Mouse (Mus musculus) mesoderm, embryonic 11.5 days (tissue): ENCODE measurements around the gene Pah.

Source experiments
- DNase-seq: peaks from one replicate; pipeline ENCODE4 v3.0.0-alpha.2; 2012; ENCODE audit warnings: low read depth, low spot score

The Pah gene

DNA sequence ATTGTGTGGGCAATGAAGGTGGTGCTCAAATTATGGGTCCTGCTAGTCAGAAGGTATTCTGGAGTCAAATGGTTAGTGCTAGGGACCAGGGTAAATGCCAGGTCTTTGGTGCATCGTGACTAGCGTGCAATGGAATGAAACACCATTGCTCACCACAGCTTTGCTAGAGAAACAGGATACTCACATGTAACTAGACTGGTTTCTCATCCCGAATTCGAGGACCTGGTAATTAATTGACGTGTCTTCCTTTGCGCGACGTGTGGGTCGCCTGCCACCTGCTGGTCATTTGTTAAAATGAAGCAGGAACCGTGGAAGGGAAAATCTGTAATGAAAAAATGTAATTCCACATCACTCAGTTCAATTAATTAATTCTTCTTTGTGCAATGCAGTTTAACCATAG is 17.6 kb upstream of the Pah start:
- peak; percentile 62 for DNase-seq

DNA sequence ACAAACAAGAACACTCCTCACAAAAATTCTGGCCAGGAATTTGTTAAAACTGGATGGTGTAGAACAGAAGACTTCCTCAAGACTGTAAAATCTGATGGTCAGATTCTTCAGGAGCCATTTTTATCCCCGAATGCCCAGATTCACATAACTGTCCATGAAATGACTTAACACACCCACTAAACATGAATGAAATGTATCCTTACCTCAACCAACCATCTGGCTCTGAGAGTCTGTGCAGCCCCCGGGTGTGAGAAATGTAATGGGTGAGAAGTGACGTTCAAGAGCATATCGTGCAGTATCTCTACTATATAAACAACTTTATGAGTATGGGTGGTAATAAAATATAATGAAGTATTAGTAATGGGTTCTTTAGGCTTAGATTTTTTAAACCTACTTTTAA is 13.0 kb upstream of the Pah start:
- DNase-seq: no peak

DNA sequence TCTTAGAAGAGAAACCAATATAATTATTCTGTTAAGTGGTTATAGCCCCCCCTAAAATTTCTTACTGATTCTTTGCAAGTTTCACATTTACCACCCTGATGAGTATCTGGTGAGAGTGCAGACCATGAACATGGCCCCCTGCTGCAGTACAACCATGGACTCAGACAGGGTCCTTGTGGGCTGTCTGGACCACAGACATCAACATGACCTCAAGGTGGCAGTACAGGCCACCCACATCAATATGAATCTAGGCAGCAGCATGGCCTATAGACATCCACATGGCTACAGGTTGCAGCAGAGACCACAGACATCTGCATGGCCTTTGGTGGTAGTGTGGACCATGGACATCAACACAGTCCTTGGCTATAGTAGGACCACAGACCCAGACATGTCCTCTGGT is 8.5 kb upstream of the Pah start:
- peak; percentile 20 for DNase-seq

DNA sequence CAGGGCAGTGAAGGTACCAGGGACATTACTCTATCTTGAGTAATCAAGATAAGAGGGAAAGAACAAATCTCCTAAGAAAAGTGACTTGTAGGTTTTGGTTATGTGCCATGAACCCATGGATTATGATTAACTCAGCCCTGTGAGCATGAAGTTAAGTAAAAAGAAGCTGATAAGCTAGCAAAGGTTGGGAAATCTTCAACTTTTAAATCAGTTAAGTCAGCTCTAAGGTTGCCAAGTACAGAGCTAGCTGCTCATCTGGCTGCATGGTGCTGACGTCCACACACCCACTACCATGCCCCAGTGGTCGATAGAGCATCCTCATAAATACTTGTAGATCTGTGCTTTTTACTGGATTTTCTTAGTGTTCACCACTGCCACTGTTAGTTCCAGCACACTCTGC is 3.0 kb upstream of the Pah start:
- DNase-seq: no peak

DNA sequence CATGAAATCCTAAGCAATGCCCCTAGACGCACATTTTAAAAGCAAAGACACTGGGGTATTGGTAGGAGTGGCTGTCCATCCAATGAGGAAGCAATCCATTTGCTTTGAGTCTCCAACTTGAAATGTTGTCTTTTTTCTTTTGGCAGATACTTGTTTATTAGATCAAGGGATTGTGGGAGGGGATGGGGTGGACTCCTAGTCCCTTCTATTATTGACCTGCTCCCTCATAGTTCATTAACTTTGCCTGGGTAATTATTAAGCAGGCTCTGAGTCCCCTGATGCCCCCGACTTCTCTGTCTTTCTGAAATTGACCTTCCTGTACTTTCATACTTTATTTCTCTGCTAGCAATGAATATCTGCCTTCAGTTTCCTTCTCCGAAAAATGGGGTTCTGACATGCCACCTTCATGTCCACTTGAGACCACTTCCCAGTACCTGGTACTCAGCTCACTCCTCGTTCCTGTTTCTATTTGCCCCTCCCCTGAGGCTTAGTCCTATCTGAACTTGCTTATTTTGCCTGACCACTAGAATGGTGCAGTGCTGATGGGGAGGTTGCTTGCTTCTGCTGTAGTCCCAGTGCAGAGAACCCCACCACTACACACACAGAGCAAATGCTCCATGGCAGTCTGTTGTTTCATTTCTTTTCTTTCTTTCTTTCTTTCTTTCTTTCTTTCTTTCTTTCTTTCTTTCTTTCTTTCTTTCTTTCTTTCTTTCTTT is 1.0 kb upstream of the Pah start:
- DNase-seq: no peak

DNA sequence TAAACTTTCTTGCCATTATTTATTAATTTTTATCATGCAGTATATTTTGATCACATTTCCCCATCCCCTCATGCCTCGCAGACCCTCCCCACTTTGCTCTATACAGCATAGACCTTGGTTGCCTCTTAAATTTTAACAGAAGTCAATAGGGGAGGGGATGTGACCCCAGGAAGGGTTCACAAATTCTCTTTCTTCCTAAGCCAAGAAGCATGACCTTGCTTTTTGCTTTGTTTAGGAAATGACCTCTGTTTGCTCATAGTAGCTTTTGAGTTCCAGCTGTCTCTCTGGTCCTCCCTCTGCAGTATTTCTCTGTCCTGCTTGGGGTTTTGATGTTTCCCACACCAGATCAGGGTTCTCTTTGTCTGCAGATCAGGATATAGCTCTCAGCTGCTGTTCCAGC is 12.6 kb downstream of the Pah start:
- DNase-seq: no peak

DNA sequence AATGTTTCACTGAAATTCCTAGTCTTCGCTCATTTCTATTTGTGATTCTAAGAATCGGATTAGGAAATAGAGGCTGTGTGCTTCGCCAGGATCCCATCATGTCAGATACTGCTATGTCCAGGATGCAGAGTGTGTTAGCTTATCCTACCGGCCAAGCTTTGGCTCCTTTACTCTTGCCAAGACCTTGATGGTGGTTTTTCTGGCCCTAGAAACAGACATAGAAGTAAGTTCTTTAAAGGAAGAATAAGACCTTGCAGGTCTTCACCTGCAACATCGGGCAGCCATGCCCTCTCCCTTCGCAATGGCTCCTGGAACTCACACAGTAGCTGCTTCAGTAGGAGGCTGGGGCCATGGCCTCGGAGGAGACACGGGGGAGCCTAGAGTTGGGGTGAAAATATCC is 24.2 kb downstream of the Pah start:
- DNase-seq: no peak

DNA sequence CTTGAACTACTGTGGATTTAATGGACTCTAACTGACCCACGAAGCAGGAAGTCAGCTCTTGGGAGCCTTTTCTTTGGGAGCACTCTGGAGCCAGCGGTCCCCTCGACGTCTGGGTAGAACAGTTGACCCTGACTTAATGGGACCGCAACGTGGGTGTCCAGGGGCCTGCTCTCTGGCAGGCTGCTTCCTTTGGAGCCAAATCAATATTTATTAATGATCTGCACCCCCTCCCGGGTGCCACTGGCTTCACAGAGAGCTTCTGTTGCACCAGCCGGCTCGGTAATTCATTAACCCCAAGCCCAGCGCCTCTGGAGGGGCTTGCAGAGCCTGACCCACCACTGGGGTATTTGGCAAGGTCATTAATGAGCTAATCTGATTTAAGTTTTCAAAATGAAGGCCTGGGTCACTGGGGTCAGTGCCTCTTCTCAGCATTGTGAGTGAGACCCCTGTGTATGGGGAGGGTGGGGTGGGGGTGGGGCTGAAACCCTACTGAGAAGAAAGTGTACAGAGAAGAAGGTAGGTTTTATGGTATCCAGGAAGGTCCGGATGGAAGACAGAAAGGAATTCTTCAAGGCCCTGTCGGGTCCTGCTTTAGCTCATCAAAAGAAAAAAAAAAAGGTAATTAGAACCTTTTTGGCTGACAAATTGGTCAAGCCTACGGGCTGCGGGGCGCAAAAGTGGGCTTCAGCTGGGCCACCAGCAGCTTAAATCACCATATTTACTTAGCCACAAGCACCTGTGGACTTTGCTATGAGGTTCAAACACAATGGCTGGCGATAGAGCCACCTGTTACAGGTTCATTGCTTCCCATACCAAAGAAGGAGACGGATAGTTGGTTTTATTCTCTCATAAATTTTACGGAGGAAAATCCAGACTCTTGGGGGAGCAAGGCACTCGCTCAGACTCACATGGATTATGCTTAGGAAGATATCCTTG is 25.0 kb downstream of the Pah start:
- DNase-seq: peak; percentile 46

DNA sequence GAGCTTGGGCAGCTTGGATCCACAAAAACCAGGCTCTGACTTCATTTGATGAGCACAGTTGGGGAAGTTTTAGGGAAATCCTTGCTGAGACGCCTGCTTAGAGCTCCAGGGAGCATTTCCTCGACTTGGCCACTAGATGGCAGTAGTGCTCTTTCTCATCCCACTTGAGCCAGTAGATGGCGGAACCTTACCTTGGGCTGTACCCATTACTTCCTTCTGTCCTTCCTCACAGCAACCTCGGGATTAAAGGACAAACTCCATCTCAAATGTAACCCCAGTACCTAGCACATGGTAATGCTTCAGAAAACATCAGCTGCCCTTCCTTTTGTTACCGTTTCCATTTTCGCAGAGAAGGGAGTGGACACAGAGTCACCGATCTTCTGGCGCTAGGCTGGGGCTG is 31.1 kb downstream of the Pah start:
- DNase-seq: peak; percentile 82

DNA sequence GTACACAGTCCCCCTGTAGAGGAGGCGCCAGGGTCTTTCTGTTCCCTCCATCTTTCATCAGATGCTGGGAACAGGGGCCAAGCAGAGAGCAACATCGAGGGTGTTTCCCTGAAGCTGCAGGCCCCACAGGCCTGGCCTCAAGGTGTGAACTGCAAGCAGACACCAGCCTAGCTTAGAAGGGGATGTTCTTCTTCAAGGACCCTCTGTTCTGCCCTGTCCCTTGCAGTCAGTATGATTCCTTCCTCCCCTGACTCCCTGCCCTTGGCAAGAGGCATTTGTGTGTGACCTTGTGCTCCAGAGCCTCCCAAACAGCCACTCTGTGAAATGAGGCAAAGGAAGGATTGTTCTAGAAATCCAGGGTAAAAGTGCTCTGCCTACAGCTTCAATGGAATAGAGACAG is 34.8 kb downstream of the Pah start:
- no peak for DNase-seq

DNA sequence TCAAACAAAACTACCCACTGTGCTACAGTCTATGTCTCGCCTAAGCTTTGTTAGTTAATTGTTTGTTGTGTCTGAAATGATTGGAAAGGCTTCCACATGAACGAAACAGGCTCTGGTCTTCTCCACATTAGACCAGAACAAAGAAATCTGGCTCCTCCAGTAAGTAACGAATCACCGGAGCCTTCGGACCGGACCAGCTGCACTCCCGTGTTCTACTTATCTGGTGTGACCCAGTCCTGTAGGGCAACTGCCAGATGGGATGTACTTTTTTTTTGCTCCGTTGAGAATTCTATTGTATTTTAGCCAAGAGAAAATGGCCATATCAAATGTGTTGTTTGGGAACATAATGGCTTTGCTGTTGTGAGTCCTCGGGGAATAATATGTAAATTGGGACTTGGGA is 42.2 kb downstream of the Pah start:
- no peak for DNase-seq

DNA sequence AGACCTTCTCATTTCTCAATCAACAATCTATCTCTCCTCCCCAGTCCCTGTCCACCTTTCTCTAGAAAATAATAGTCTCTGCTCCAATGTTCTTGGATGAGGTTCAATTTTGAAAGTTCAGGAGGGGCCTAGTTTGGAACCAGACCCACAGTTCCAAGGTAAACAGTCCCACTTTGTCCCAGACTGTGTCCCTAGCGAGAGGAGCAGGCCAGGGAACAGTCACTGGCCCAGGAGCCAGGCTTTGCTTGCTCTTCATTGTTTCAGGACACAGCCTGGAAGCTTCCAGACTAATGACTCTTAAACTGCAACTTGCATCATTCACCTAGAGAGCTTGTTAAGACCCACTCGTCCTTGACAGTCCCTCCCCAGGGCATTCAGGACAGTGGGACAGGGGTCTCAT is 44.1 kb downstream of the Pah start:
- no peak for DNase-seq

DNA sequence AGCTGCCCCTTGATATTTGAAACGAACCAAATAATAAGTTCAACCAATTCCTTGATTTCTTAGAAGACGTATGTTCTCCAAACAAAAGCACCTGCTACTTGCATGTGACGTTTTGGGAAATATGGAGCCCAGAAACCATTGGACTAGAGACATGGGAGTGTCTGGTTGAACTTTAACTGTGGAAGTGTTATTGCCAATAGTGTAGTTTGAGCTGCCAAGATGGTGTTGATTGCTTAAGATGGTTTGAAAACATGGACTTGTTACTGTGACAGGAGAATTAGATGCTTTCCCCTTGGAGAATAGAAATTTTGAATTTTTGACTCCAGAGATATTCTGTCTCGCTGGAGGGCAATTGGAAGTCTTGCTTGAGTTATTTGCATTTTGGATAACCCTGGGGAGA is 50.9 kb downstream of the Pah start:
- DNase-seq: no peak

DNA sequence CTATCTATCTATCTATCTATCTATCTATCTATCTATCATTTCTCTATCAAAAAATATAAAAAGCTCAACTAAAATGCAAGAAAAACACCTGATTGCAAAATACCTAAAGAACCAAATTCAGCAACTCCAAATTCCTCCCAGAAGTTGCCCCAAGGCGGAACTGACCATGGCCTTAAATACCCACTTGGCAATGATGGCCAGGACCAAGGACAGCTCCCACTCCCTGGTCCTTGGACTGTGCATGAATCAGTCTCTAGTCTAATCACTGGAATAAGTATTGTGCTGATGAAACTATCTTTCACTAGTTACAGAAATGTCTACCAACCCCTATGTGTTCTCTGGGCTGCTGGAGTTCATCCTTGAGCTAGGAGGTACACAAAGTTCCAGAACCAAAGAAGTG is 65.1 kb downstream of the Pah start:
- peak; percentile 73 for DNase-seq

DNA sequence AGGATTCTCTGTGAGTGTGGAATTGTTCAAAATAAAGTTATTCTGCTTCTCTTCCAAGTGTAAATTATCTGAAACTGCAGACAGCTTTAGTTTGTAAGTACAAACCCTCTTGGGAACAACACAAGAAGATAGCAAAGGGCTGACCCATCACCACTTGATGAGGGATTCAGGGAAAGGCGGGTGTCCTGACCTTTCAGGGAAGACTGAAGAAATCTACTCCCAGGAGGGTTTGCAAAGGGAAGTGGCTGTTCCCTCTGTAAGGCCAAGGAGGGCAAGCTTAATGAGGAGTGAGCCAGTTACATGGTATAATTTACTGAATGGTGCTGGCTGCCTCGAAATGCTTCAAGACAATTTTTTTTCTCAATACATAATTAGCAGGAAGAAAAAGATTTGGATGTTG is 72.3 kb downstream of the Pah start:
- no peak for DNase-seq

DNA sequence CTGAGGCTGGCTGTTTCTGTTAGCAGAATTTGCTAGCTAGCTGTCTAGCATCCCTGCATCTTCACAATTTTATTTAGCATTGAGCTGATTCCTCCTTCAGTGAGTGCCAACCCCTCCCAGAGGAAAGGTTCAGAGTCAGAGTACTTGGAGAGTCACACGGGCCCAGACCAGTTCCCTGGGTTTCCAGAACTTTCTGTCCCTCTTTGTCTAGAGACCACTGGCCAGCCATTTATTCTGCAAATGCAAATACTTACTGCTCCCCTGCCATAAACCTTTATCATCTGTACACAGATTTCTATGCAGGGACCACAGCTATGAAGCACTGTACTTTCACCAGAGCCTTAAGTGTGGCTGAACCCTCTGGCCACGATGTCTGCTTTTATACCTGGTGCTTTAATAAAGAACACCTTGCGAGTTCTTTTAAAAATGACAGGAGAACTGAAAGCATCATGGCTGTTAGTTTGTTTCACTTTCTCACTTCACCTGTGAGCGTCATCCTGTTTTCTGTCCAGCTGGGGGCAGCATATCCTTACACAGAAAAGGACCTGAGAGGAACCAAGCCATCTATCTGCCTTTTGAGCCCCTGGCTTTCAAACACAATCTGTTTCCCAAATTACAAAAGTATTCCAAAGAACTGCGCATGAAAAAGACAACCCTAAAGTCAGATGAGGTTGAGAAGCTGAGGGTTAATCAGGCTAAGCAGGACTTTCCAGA is 74.9 kb downstream of the Pah start:
- DNase-seq: peak; percentile 54

DNA sequence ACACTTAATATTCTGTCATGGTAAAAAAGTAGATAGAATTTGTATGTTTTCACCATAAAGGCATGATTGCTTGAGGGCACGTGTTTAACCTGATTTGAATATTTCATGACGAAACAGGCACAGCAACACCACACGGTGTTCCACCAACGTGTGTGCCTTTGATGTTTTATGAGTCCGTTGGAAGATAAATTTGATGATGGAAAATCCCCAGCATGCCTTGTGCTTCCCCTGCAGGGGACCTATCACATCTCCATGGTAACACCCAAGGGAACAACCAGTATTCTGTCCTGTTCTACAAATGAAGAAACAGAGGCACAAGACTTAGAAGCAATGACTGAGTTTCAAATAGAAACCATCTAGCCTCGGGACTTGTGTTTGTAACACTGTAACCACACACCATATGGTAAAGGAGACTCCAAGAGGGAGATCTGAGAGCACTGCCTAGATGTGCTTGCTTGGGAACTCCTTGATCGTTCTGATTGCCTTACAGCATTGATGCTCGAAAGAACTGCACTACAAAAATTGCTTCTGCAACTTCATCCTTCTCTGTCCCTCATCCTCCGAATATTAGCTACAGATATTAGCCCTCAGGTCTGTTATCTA is 75.6 kb downstream of the Pah start:
- no peak for DNase-seq

DNA sequence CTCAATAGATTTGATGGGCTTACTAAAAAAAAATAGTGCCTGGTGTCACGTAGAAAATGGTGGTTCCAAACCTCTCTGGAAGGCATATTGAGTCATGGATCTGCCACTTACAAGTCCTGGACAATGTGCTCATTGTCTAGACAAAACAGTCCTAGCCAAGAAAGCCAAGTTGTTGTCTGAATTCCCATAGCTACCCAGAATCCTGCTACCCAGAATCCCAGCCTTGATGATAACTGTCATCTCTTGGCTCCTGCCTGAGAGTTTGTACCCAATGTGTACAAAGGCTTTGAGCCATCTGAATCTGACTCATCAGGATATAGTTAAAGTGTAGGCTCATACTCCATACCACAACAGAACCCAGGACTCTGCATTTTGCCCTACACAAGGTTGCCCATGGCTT is 80.6 kb downstream of the Pah start:
- no peak for DNase-seq

DNA sequence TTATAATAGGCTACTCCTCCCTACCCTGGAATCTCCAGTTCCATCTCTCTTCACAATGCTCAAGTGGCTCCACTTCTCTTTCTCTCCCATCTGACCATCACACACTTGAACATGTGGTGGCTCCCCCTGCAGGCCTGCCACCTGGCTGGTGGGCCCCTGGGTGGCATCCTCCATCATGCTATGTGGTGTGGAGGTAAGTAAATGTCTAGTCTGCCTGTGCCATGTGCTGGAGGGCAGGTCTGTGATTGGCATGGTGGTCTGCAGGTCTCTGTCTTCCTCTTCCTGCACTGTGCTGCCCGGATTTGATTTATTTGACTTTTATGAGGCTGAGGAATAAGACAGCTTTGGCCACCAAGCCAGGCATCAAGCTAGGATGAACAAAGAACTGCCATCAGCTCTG is 103.6 kb downstream of the Pah start:
- no peak for DNase-seq
